ENCODE assay signal across 13 mouse cellular contexts in genomic region chr8:124196797-124197196, GRCm38 (mm10). TPM values are rescaled to one million over a fixed set of nuclear protein-coding genes. Genes with fewer than 3 reads are reported as not detected.
DNase-seq lines count a peak whose midpoint lies in the region; ATAC-seq lines count a peak whose summit lies in the region.
"Had no signal": no experiment of that assay in that cellular context is flagged by ENCODE, and none has a peak within 500 bp of the region (broad histone marks: within the 10 kb centered on the region; RNA-seq: fewer than 3 reads in every experiment).

No protein-coding gene starts in this region.

- H3K4me3 ChIP-seq in embryonic facial prominence, embryonic 11.5 days (ENCODE audit: low read depth, low read length) = no peak overlapping the region
- no peak overlapping the region for H3K4me3 ChIP-seq in limb, embryonic 13.5 days
- no peak overlapping the region for H3K4me3 ChIP-seq in heart, embryonic 11.5 days (ENCODE audit: low read depth, low read length)
- H3K4me3 ChIP-seq: heart, embryonic 13.5 days had no signal

- DNase-seq in embryo, embryonic 11 days = peak; percentile 29
- no peak for DNase-seq in embryo, embryonic 10.5 days (ENCODE audit: low spot score)
- DNase-seq in layer of hippocampus, adult 9-11 months = peak; percentile 43
- DNase-seq in layer of hippocampus, postnatal 10 days (ENCODE audit: low spot score in 2 of 2) = no peak
- DNase-seq in embryonic facial prominence, embryonic 11.5 days (ENCODE audit: low spot score) = peak; percentile 66
- DNase-seq in urinary bladder, postnatal 4 days (ENCODE audit: low spot score in 2 of 2) = no peak
- DNase-seq: midbrain, embryonic 14.5 days; right cerebral cortex, postnatal 4 days had no signal

- H3K9ac ChIP-seq in embryonic facial prominence, embryonic 11.5 days (replicated peaks; ENCODE audit: low read length) = no peak overlapping the region
- no peak overlapping the region for H3K9ac ChIP-seq in limb, embryonic 13.5 days
- H3K9ac ChIP-seq in heart, embryonic 11.5 days (ENCODE audit: low read depth, low read length) = no peak overlapping the region
- H3K9ac ChIP-seq: heart, embryonic 13.5 days; liver, embryonic 14.5 days had no signal

- H3K36me3 ChIP-seq in embryonic facial prominence, embryonic 11.5 days (replicated peaks; ENCODE audit: control insufficient read depth, insufficient read depth, low read depth, low read length) = no peaks in the 10 kb centered on the region
- H3K36me3 ChIP-seq in limb, embryonic 13.5 days = no peaks in the 10 kb centered on the region
- no peaks in the 10 kb centered on the region for H3K36me3 ChIP-seq in heart, embryonic 11.5 days (ENCODE audit: control insufficient read depth, insufficient read depth, low read length)
- H3K36me3 ChIP-seq: heart, embryonic 13.5 days had no signal

- H3K9me3 ChIP-seq in embryonic facial prominence, embryonic 11.5 days (replicated peaks; ENCODE audit: control insufficient read depth, low read length) = no peaks in the 10 kb centered on the region
- no peaks in the 10 kb centered on the region for H3K9me3 ChIP-seq in limb, embryonic 13.5 days
- no peaks in the 10 kb centered on the region for H3K9me3 ChIP-seq in heart, embryonic 11.5 days (replicated peaks; ENCODE audit: control insufficient read depth, low read length)
- H3K9me3 ChIP-seq: heart, embryonic 13.5 days had no signal

- ATAC-seq in embryonic facial prominence, embryonic 11.5 days (replicated peaks; ENCODE audit: insufficient number of reproducible peaks, low FRiP score, low TSS enrichment, low read depth) = no peak
- no peak for ATAC-seq in limb, embryonic 13.5 days (ENCODE audit: low FRiP score, low read depth)
- no peak for ATAC-seq in heart, embryonic 11.5 days (replicated peaks; ENCODE audit: insufficient number of reproducible peaks, low FRiP score, low TSS enrichment)

- H3K4me2 ChIP-seq in embryonic facial prominence, embryonic 11.5 days (ENCODE audit: low read depth, low read length) = no peak overlapping the region
- H3K4me2 ChIP-seq in limb, embryonic 13.5 days (replicated peaks) = no peak overlapping the region
- no peak overlapping the region for H3K4me2 ChIP-seq in heart, embryonic 11.5 days
- H3K4me2 ChIP-seq: heart, embryonic 13.5 days had no signal

- no peak overlapping the region for H3K27ac ChIP-seq in embryonic facial prominence, embryonic 11.5 days (replicated peaks; ENCODE audit: low read depth, low read length)
- peak overlapping the region; percentile 3; the same call in 1 of the 2 replicates for H3K27ac ChIP-seq in limb, embryonic 13.5 days
- H3K27ac ChIP-seq in heart, embryonic 11.5 days (ENCODE audit: low read depth, low read length) = no peak overlapping the region
- H3K27ac ChIP-seq: heart, embryonic 13.5 days; liver, embryonic 14.5 days; macrophage had no signal

- H3K4me1 ChIP-seq in embryonic facial prominence, embryonic 11.5 days (ENCODE audit: control insufficient read depth, insufficient read depth, low read length) = no peaks in the 10 kb centered on the region
- peaks cover 22% of the 10 kb centered on the region for H3K4me1 ChIP-seq in limb, embryonic 13.5 days
- no peaks in the 10 kb centered on the region for H3K4me1 ChIP-seq in heart, embryonic 11.5 days (ENCODE audit: control insufficient read depth, insufficient read depth, low read length)

- H3K27me3 ChIP-seq in embryonic facial prominence, embryonic 11.5 days (ENCODE audit: control insufficient read depth, insufficient read depth, low read length) = no peaks in the 10 kb centered on the region
- no peaks in the 10 kb centered on the region for H3K27me3 ChIP-seq in limb, embryonic 13.5 days
- H3K27me3 ChIP-seq in heart, embryonic 11.5 days (ENCODE audit: control insufficient read depth, insufficient read depth, low read length) = peaks cover 17% of the 10 kb centered on the region

- WGBS in embryonic facial prominence, embryonic 11.5 days = 37% methylated on average over 5 of the region's 5 CpGs
- WGBS in limb, embryonic 13.5 days = 35% methylated on average over 5 of the region's 5 CpGs
- WGBS in heart, embryonic 11.5 days (ENCODE audit: insufficient replicate concordance) = 49% methylated on average over 5 of the region's 5 CpGs

RNA-seq across cellular contexts. Expression of gene Galnt2, which starts 34.4 kb away (rescaled TPM):
- 10 to 100 TPM; 66.7 to 67.9 TPM for total RNA-seq in layer of hippocampus, postnatal 10 days (2021)
- polyA plus RNA-seq in embryonic facial prominence, embryonic 11.5 days (2014; fragmentation: Nextera tagmentation; extraction: Ambion mirVana) = 52.5 and 54.7 TPM in 2 replicates
- polyA plus RNA-seq in limb, embryonic 13.5 days (2015; fragmentation: Nextera tagmentation; extraction: Ambion mirVana) = 48.0 and 51.4 TPM in 2 replicates
- 63.2 and 72.3 TPM in 2 replicates for polyA plus RNA-seq in heart, embryonic 11.5 days (2014; fragmentation: Nextera tagmentation; extraction: Ambion mirVana)

Comparison
In these comparisons a context has a peak if more than half of its experiments do, and no peak if none do; other contexts are left out.
1. DNase-seq: peak in embryo, embryonic 11 days (single experiment), layer of hippocampus, adult 9-11 months (single experiment) and embryonic facial prominence, embryonic 11.5 days (single experiment); none in embryo, embryonic 10.5 days (single experiment), layer of hippocampus, postnatal 10 days (0 of 2) and urinary bladder, postnatal 4 days (0 of 2).